Mouse (Mus musculus) inflammation-experienced regulatory T-cells, adult 6 months (primary cell): ENCODE results near the gene Gm17584. TPM values are rescaled to one million over a fixed set of nuclear protein-coding genes. Genes with fewer than 3 reads are reported as not detected.
"Not testable (repeated sequence)": the region's sequence is repeated elsewhere in the genome, so short reads cannot be mapped to it uniquely, and the experiment has no call there.

Source experiments
- ATAC-seq: one replicate; pipeline ENCODE4 v1.8.0; 2017
- polyA plus RNA-seq, 3 experiments: library from polyadenylated mRNA; unstranded; fragments of 100-300 nt; shearing (Covaris generic); gene quantifications; one replicate each; pipeline ENCODE4 v1.2.1; 2017

Gm17584 gene
- not detected for polyA plus RNA-seq

GRCm38 (mm10) chrX:124500263-124500662 is at the start of gene Gm17584:
TSS of gene Gm17584 (plus strand) at chrX:124500563.
- not testable (repeated sequence) for ATAC-seq

Other genes with a start within 250 kb of the Gm17584 start
- not detected for gene Gm17469, start 129.3 kb downstream of the Gm17584 start, polyA plus RNA-seq